Mouse (Mus musculus) embryonic facial prominence, embryonic 13.5 days (tissue): ENCODE data around the gene Tmc7. TPM values are rescaled to one million over a fixed set of nuclear protein-coding genes. Genes with fewer than 3 reads are reported as not detected.

Experiments
- ATAC-seq: fragments of 200-750 bp; cut with Nextera tagmentation; 2 replicates; pipeline ENCODE4 v1.8.0; 2017; ENCODE audit warnings: low read depth; ENCODE audit not compliant: insufficient number of reproducible peaks, insufficient read depth, low FRiP score, low TSS enrichment
- H3K27ac ChIP-seq: fragments of 300-500 bp; sonication (generic); 2 replicates; pipeline ENCODE4 v1.5.1; 2015; ENCODE audit warnings: moderate library complexity, mild to moderate bottlenecking, inconsistent platforms
- H3K27me3 ChIP-seq: fragments of 300-500 bp; sonication (generic); 2 replicates; pipeline ENCODE4 v1.6.1; 2015; ENCODE audit warnings: mild to moderate bottlenecking, inconsistent platforms
- H3K36me3 ChIP-seq: fragments of 300-500 bp; sonication (generic); 2 replicates; pipeline ENCODE4 v1.6.1; 2015; ENCODE audit warnings: mild to moderate bottlenecking, inconsistent platforms
- H3K4me1 ChIP-seq: fragments of 300-500 bp; sonication (generic); 2 replicates; pipeline ENCODE4 v1.6.1; 2015; ENCODE audit warnings: inconsistent platforms
- H3K4me2 ChIP-seq: fragments of 300-500 bp; sonication (generic); 2 replicates; pipeline ENCODE4 v1.6.1; 2015; ENCODE audit warnings: moderate library complexity, mild to moderate bottlenecking, inconsistent platforms
- H3K4me3 ChIP-seq: fragments of 300-500 bp; sonication (generic); 2 replicates; pipeline ENCODE4 v1.5.1; 2015; ENCODE audit warnings: mild to moderate bottlenecking, inconsistent platforms
- H3K9ac ChIP-seq: fragments of 300-500 bp; sonication (generic); 2 replicates; pipeline ENCODE4 v1.6.1; 2015; ENCODE audit warnings: mild to moderate bottlenecking, inconsistent platforms
- H3K9me3 ChIP-seq: fragments of 300-500 bp; sonication (generic); 2 replicates; pipeline ENCODE4 v1.6.1; 2016; ENCODE audit warnings: inconsistent platforms
- WGBS: fragments of 180-500 bp; shearing (Covaris S2); methylation state at CpG from one replicate; pipeline ENCODE4 v1.1.7; 2015; ENCODE audit warnings: mixed read lengths; 5-methylcytosine and 5-hydroxymethylcytosine counted together
- polyA plus RNA-seq: library from polyadenylated mRNA; unstranded; fragments of >200 nt; fragmentation: Nextera tagmentation; extraction: Ambion mirVana; gene quantifications from 2 replicates; pipeline ENCODE4 v1.2.1, GENCODE M21; 2015

Tmc7 gene
- polyA plus RNA-seq, 1 experiment from 2014 or later = 4.8 TPM

DNA sequence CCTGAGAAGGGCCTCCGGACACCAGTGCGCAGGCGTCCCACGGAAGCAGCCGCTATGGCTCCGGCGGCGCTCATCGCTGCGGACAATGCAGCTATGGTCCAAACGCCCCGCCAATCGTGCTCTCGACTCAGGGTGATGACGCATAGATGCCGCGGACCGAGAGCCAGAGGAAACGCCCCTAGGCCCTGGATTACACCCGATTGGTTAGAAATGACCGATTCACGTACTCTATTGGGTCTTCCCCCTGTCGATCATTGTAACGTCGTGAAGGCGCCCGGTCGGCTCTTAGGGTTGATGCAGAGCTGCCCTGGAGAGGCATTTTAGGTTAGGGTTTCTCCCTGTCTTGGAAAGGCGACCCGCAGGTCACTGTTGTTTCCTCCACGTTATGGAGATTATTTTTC is 51.4 kb downstream of the Tmc7 start, which contains the start of gene Coq7:
Gene Coq7 (minus strand): TSS at position 179 of the 401 bp plus-strand sequence.
- Histone ChIP-seq H3K4me2 (peak within 1 kb of the TSS; percentile 73), H3K9ac (peak within 1 kb of the TSS; percentile 87), H3K4me1 (no peaks in the 10 kb centered on the region), H3K9me3 (no peaks in the 10 kb centered on the region), H3K27ac (peak within 1 kb of the TSS; percentile 94), H3K36me3 (peaks cover 6% of the 10 kb centered on the region; the same call in 1 of the 2 replicates), H3K4me3 (peak within 1 kb of the TSS; percentile 79), H3K27me3 (no peaks in the 10 kb centered on the region)
- ATAC-seq = peak; percentile 99
- under 1% methylated on average over 31 of the region's 31 CpGs for WGBS

DNA sequence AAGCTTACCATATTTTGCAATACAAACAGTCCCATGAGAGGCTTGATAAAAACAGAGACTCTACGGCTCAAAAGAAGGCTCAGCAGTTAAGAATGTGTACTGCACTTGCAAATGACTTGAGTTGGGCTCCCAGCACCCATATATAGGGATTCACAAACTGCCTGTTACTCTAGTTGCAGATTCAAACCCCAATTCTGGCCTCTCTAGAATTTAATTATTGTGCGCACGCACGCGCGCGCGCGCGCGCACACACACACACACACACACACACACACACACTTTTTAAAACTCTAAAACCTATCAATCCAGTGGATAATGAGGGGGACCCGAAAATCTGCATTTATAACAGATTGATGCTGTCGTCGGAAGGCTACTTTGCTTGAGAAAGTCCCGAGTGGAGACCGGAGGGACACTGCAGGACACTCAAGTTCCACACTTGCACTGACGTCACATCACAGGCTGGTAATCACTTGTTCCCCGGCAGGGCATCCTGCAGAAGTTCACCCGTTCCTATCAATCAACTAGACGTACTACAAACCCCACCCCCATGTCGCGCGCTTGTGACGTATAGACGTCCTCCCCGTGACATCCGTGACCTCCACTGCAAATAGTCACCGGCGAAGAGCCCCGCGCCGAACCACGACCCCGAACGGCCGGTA is 51.9 kb downstream of the Tmc7 start:
- peak overlapping the region; percentile 94 for H3K27ac ChIP-seq
- WGBS = under 1% methylated on average over 36 of the region's 36 CpGs
- peaks cover 9% of the 10 kb centered on the region; the same call in 1 of the 2 replicates for H3K36me3 ChIP-seq
- H3K4me1 ChIP-seq = no peaks in the 10 kb centered on the region
- peak overlapping the region; percentile 87 for H3K9ac ChIP-seq
- no peaks in the 10 kb centered on the region for H3K27me3 ChIP-seq
- no peaks in the 10 kb centered on the region for H3K9me3 ChIP-seq
- peak; percentile 90 for ATAC-seq
- peak overlapping the region; percentile 79 for H3K4me3 ChIP-seq
- H3K4me2 ChIP-seq = peak overlapping the region; percentile 73

DNA sequence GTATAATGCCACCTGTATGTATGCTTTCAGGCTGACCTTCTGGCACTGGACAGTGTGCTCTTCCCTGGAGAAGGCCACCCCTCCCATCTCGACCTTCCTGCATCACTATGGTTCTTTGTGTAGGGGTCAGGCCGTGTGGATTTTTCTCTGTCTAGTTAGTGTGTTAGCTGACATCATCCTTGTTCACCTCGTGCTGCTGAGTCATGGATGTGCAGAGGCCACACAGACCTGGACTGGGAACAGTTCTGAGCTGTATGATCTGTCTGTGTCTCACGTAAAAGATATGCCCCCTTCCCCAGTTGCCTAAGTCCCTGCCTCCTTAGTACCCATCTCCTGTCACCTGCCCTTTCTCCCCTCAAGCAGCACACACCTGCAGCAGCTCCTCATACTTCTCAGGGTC is 57.6 kb downstream of the Tmc7 start:
- Histone ChIP-seq H3K27me3 (no peaks in the 10 kb centered on the region), H3K9me3 (no peaks in the 10 kb centered on the region), H3K4me2 (no peak overlapping the region), H3K27ac (no peak overlapping the region), H3K4me3 (no peak overlapping the region), H3K4me1 (no peaks in the 10 kb centered on the region), H3K9ac (no peak overlapping the region), H3K36me3 (peaks cover 40% of the 10 kb centered on the region)
- WGBS = 82% methylated on average over 4 of the region's 4 CpGs
- no peak for ATAC-seq

DNA sequence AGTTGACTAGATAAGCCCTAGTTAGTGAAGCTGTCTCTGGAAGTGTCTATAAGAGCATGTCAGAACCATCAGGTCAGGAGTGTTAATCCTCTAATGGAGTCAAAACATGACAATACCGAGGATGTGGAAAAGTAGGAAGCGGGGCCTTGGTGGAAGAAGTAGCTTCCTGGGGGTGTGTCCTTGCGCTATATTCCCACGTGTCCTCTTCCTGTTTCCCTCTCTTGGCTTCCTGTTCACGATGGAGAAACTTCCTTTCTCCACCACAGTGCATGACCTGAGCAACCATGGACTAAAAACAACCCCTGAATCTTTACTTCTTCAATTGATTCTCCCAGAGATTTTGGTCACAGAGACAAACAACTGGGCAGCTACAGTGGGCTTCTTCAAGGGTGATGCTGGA is 62.5 kb downstream of the Tmc7 start:
- no peak overlapping the region for H3K9ac ChIP-seq
- no peak overlapping the region for H3K27ac ChIP-seq
- H3K4me2 ChIP-seq = no peak overlapping the region
- no peaks in the 10 kb centered on the region for H3K27me3 ChIP-seq
- no peak overlapping the region for H3K4me3 ChIP-seq
- ATAC-seq = no peak
- no peaks in the 10 kb centered on the region for H3K9me3 ChIP-seq
- peaks cover 26% of the 10 kb centered on the region for H3K36me3 ChIP-seq
- WGBS = 82% methylated on average over 5 of the region's 5 CpGs
- H3K4me1 ChIP-seq = peaks cover 4% of the 10 kb centered on the region

DNA sequence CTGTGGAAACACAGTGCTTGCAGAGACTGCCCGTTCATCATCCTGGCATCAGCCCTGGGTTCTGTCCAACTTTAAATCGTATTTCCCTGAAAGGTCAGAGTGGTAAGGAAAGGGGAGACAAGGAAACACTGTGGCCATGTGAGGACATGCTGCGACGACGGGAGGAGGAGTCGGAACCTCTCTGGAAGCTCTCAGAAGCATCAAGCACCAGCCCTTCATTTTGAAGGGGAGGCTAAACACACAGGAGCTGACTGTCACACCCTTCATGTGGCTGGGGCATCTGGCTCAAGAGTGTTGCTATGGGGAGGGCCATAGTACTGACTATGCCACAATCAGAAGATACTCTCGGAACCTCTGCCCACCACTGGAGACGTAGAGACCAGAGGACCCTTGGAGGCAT is 64.9 kb downstream of the Tmc7 start:
- ATAC-seq = no peak
- H3K36me3 ChIP-seq = peaks cover 6% of the 10 kb centered on the region
- H3K4me3 ChIP-seq = no peak overlapping the region
- no peak overlapping the region for H3K27ac ChIP-seq
- H3K9ac ChIP-seq = no peak overlapping the region
- no peaks in the 10 kb centered on the region for H3K27me3 ChIP-seq
- WGBS = 83% methylated on average over 8 of the region's 8 CpGs
- no peaks in the 10 kb centered on the region for H3K9me3 ChIP-seq
- H3K4me2 ChIP-seq = no peak overlapping the region
- H3K4me1 ChIP-seq = peaks cover 4% of the 10 kb centered on the region

DNA sequence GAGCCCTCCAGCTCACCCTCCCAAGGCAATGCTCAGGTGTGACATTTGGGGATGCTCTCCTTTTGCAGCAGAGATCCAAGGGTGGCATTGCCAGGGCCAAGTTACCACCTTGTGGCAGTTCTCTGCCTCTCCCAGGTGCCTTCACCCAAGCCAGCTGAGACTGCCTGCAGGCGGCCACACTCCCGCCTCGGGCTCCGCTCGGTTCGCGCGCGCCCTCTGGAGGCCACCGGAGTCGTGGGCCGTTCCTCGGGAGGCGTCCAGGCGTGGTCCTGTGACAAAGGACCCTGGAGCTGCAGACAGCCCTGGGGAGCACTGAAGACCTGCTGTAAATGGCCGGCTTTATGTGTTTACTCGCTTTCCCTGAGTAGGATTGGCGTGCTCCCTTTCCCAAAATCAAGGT is 65.8 kb downstream of the Tmc7 start:
- Histone ChIP-seq H3K9ac (no peak overlapping the region), H3K27me3 (no peaks in the 10 kb centered on the region), H3K9me3 (no peaks in the 10 kb centered on the region), H3K36me3 (peaks cover 6% of the 10 kb centered on the region; the same call in 1 of the 2 replicates), H3K4me1 (peaks cover 4% of the 10 kb centered on the region), H3K4me2 (no peak overlapping the region), H3K4me3 (no peak overlapping the region), H3K27ac (no peak overlapping the region)
- WGBS = 2% methylated on average over 18 of the region's 18 CpGs
- no peak for ATAC-seq

DNA sequence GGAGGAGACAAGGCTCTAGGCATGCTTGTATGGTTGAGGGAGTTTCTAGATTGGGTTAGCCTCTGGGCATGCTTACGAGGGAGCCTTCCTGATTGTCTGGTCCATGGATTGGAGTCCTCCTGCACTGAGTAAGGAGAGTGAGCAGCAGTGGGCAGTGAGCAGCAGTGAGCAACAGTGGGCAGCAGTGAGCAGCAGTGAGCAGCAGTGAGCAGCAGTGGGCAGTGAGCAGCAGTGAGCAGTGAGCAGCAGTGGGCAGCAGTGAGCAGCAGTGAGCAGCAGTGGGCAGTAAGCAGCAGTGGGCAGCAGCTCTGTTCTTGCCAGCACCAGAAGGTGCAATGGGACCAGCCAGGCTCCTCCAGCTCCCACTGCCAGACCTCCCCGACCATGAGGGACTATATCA is 66.7 kb downstream of the Tmc7 start:
- Histone ChIP-seq H3K4me1 (peaks cover 4% of the 10 kb centered on the region), H3K36me3 (peaks cover 4% of the 10 kb centered on the region; the same call in 1 of the 2 replicates), H3K9me3 (no peaks in the 10 kb centered on the region), H3K4me2 (no peak overlapping the region), H3K9ac (no peak overlapping the region), H3K27ac (no peak overlapping the region), H3K4me3 (no peak overlapping the region), H3K27me3 (no peaks in the 10 kb centered on the region)
- whole genome bisulfite sequencing = 58% methylated on average over 2 of the region's 2 CpGs
- ATAC-seq = no peak

DNA sequence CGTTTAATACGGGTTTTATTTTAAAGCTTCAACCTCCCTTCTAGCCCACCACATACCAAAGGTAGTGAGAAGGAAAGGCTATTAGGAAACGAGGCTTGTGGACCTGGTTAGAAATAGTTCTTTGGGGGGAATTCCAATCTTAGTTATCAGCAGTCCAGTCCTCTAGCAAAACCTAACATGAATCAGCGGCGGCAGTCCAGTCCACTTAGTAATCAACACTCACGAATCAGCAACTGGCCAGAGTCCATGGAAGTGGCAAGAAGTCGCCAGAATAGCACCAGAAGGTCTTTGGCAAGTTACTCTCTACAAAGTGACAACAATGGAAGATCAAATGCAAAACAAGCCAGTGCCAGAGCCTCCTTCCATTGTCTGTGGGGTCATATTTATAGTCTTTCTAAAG is 76.0 kb downstream of the Tmc7 start:
- WGBS = 77% methylated on average over 7 of the region's 7 CpGs
- ATAC-seq = no peak

DNA sequence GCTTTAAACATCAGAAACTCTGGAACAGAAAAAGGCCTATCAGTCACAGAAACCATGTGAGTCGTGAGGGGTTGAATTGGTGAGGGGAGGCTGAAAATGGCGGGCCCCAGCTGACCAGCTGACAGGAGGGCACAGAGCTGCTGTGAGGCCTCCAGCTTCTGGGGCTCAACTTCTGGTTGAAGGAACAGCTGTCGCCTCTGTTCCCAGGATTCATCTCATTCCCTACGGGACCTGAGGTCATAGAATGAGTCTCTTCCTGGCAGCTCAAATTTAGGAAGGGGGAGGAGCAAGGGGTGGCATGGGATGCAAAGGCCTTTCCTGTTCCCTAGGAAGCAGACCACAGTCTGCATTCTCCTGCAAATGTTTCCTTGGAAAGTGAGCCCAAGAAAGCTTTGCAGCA is 80.7 kb downstream of the Tmc7 start:
- H3K27ac ChIP-seq = no peak overlapping the region
- peaks cover 4% of the 10 kb centered on the region; the same call in 1 of the 2 replicates for H3K4me1 ChIP-seq
- ATAC-seq = no peak
- no peaks in the 10 kb centered on the region for H3K27me3 ChIP-seq
- H3K4me2 ChIP-seq = no peak overlapping the region
- H3K9me3 ChIP-seq = no peaks in the 10 kb centered on the region
- no peak overlapping the region for H3K4me3 ChIP-seq
- H3K36me3 ChIP-seq = no peaks in the 10 kb centered on the region
- WGBS = 47% methylated on average over 4 of the region's 4 CpGs
- H3K9ac ChIP-seq = no peak overlapping the region

More for the DNA sequence above, 76.0 kb downstream of the Tmc7 start:
- Histone ChIP-seq H3K27me3 (no peaks in the 10 kb centered on the region), H3K27ac (no peak overlapping the region), H3K9me3 (no peaks in the 10 kb centered on the region), H3K9ac (no peak overlapping the region), H3K4me3 (no peak overlapping the region), H3K4me1 (peaks cover 4% of the 10 kb centered on the region; the same call in 1 of the 2 replicates), H3K36me3 (no peaks in the 10 kb centered on the region), H3K4me2 (no peak overlapping the region)

DNA sequence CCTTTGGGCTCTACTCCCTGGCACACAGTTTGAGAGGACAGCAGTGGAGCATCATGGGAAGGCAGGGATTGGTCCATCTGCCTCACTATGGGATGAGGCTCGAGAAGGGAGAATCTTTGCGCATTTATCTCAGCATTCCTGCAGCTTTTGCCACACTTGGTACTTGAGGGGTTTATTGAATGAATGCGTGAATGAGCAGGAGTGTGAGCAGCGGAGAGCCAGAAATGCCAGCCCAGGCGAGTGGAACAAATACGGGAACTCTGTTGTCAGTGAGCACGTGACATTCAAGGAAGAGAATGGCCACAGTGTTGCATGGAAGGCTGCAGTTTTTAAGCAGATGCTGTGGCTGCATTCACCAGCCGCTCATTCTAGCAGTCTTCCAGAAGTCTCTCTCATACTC is 82.2 kb downstream of the Tmc7 start:
- H3K4me3 ChIP-seq = no peak overlapping the region
- H3K9me3 ChIP-seq = no peaks in the 10 kb centered on the region
- peaks cover 4% of the 10 kb centered on the region; the same call in 1 of the 2 replicates for H3K4me1 ChIP-seq
- no peak for ATAC-seq
- H3K27me3 ChIP-seq = no peaks in the 10 kb centered on the region
- no peak overlapping the region for H3K27ac ChIP-seq
- H3K4me2 ChIP-seq = no peak overlapping the region
- H3K9ac ChIP-seq = no peak overlapping the region
- WGBS = 82% methylated on average over 8 of the region's 8 CpGs
- H3K36me3 ChIP-seq = no peaks in the 10 kb centered on the region

DNA sequence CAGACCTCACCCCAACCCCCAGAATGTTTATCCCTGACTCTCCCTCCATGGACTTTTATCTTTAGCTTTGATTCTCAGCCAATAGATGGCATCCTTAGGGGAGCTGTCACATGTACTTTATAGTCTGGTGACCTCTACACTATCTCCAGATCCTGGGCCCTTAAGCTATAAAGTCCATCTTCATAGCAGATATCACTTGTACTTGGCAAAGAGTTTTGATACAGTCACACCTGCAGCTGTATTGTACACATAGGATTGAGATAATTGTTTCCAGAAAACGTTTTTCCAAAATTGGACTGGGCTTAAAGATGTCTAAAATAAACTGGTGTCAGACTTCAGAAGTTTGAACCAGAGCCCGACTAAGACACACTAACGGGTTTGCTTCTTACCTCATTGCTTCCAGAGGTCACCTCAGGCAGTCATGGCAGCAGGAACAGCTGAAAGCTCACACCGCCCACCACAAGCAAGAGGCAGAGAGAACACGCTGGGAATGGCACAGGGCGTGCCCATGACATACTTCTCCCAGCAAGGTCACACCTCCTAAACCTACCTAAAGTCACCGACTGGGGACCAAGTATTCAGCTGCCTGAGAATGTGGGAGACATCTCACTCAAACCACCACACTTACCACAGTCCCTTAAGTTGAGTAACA is 84.6 kb downstream of the Tmc7 start:
- H3K4me2 ChIP-seq = no peak overlapping the region
- H3K27ac ChIP-seq = no peak overlapping the region
- no peaks in the 10 kb centered on the region for H3K9me3 ChIP-seq
- no peak for ATAC-seq
- H3K4me1 ChIP-seq = peaks cover 4% of the 10 kb centered on the region; the same call in 1 of the 2 replicates
- WGBS = 46% methylated on average over 7 of the region's 7 CpGs
- H3K27me3 ChIP-seq = no peaks in the 10 kb centered on the region
- no peak overlapping the region for H3K4me3 ChIP-seq
- no peak overlapping the region for H3K9ac ChIP-seq
- H3K36me3 ChIP-seq = no peaks in the 10 kb centered on the region
